Mouse (Mus musculus) heart, postnatal 0 days (tissue): ENCODE measurements around the gene Vegfd. TPM values are rescaled to one million over a fixed set of nuclear protein-coding genes. Genes with fewer than 3 reads are reported as not detected.

Experiments
- ATAC-seq: fragments of 200-750 bp; cut with Nextera tagmentation; 2 replicates; pipeline ENCODE4 v1.8.0; 2017; ENCODE audit warnings: low read depth, moderate number of reproducible peaks, moderate library complexity; ENCODE audit not compliant: insufficient read depth
- DNase-seq: peaks from one replicate; pipeline ENCODE4 v3.0.0-alpha.2; 2016; ENCODE audit warnings: low spot score
- H3K27ac ChIP-seq: fragments of 300-500 bp; sonication (generic); 2 replicates; pipeline ENCODE4 v1.5.1; 2014; ENCODE audit warnings: low read depth, mild to moderate bottlenecking
- H3K27me3 ChIP-seq: fragments of 300-500 bp; sonication (generic); 2 replicates; pipeline ENCODE4 v1.6.1; 2014; ENCODE audit warnings: low read length, mixed read lengths; ENCODE audit not compliant: control insufficient read depth, insufficient read depth
- H3K36me3 ChIP-seq: fragments of 300-500 bp; sonication (generic); replicated peaks from 2 replicates; pipeline ENCODE4 v1.6.1; 2014; ENCODE audit warnings: low read length, mixed read lengths; ENCODE audit not compliant: control insufficient read depth, insufficient read depth
- H3K4me1 ChIP-seq: fragments of 300-500 bp; sonication (generic); 2 replicates; pipeline ENCODE4 v1.6.1; 2014; ENCODE audit warnings: antibody characterized with exemption; ENCODE audit not compliant: control insufficient read depth, insufficient read depth
- H3K4me2 ChIP-seq: fragments of 300-500 bp; sonication (generic); 2 replicates; pipeline ENCODE4 v1.6.1; 2014; ENCODE audit warnings: low read depth, mild to moderate bottlenecking, low read length, moderate library complexity
- H3K4me3 ChIP-seq: fragments of 300-500 bp; sonication (generic); 2 replicates; pipeline ENCODE4 v1.5.1; 2014; ENCODE audit warnings: low read depth, low read length
- H3K9ac ChIP-seq: fragments of 300-500 bp; sonication (generic); replicated peaks from 2 replicates; pipeline ENCODE4 v1.6.1; 2014; ENCODE audit warnings: low read depth, low read length, mixed read lengths
- H3K9me3 ChIP-seq: fragments of 300-500 bp; sonication (generic); replicated peaks from 2 replicates; pipeline ENCODE4 v1.6.1; 2016; ENCODE audit warnings: low read length; ENCODE audit not compliant: control insufficient read depth
- CTCF ChIP-seq: IDR thresholded peaks from 2 replicates; pipeline ENCODE4 v1.5.1; 2016; ENCODE audit warnings: antibody characterized with exemption, control low read depth, low read depth
- EP300 ChIP-seq: IDR thresholded peaks from 2 replicates; pipeline ENCODE4 v1.6.1; 2016; ENCODE audit warnings: antibody characterized with exemption, low read depth
- WGBS: fragments of 180-500 bp; shearing (Covaris S2); extraction: QIAGEN DNeasy Blood & Tissue Kit; methylation state at CpG from one replicate; pipeline ENCODE4 v1.1.7; 2014; 5-methylcytosine and 5-hydroxymethylcytosine counted together
- polyA plus RNA-seq: library from polyadenylated mRNA; unstranded; fragments of >200 nt; fragmentation: Nextera tagmentation; extraction: Ambion mirVana; gene quantifications from 2 replicates; pipeline ENCODE4 v1.2.1, GENCODE M21; 2015
- total RNA-seq: library from RNA; depleted of rRNA; stranded (reverse); fragments of >200 nt; gene quantifications from 2 replicates; pipeline ENCODE4 v1.2.3, GENCODE M21; 2014; ENCODE audit warnings: low replicate concordance; rRNA removed

The Vegfd gene
- total and polyA plus RNA-seq, 2 experiments from 2014 or later, result 0.08 to 1.6 TPM

- Histone ChIP-seq H3K4me2 (no peak overlapping the region), H3K36me3 (no peaks in the 10 kb centered on the region), H3K27ac (peak overlapping the region; percentile 92), H3K4me3 (no peak overlapping the region), H3K27me3 (no peaks in the 10 kb centered on the region), H3K4me1 (no peaks in the 10 kb centered on the region), H3K9ac (no peak overlapping the region), H3K9me3 (no peaks in the 10 kb centered on the region)
- DNase-seq (no peak), ATAC-seq (no peak)
- TF ChIP-seq EP300 (no peak), CTCF (no peak)
- WGBS, result 66% methylated on average over 3 of the region's 3 CpGs
Observed at GRCm38 (mm10) chrX:164441306-164441705, 68.1 kb downstream of the Vegfd start.

- Histone ChIP-seq H3K4me3 (no peak overlapping the region), H3K4me1 (no peaks in the 10 kb centered on the region), H3K27me3 (no peaks in the 10 kb centered on the region), H3K9me3 (no peaks in the 10 kb centered on the region), H3K36me3 (no peaks in the 10 kb centered on the region), H3K9ac (no peak overlapping the region), H3K27ac (no peak overlapping the region), H3K4me2 (no peak overlapping the region)
- no peak for ATAC-seq
- TF ChIP-seq CTCF (no peak), EP300 (no peak)
- 82% methylated on average over 12 of the region's 12 CpGs for WGBS
- no peak for DNase-seq
Observed at GRCm38 (mm10) chrX:164445601-164446000, 72.4 kb downstream of the Vegfd start.

GRCm38 (mm10) chrX:164446106-164446551 is 73.0 kb downstream of the Vegfd start:
- DNase-seq, result no peak
- 75% methylated on average over 10 of the region's 10 CpGs for WGBS
- ATAC-seq, result no peak

GRCm38 (mm10) chrX:164446835-164447681 is 73.9 kb downstream of the Vegfd start:
- Histone ChIP-seq H3K4me3 (no peak overlapping the region), H3K27me3 (no peaks in the 10 kb centered on the region), H3K27ac (no peak overlapping the region), H3K4me1 (no peaks in the 10 kb centered on the region), H3K9ac (no peak overlapping the region), H3K4me2 (no peak overlapping the region), H3K36me3 (no peaks in the 10 kb centered on the region), H3K9me3 (no peaks in the 10 kb centered on the region)
- TF ChIP-seq CTCF (no peak), EP300 (no peak)
- ATAC-seq, result no peak
- WGBS, result 74% methylated on average over 9 of the region's 9 CpGs
- no peak for DNase-seq

More at GRCm38 (mm10) chrX:164446106-164446551, 73.0 kb downstream of the Vegfd start:
- Histone ChIP-seq H3K36me3 (no peaks in the 10 kb centered on the region), H3K9ac (no peak overlapping the region), H3K4me3 (no peak overlapping the region), H3K9me3 (no peaks in the 10 kb centered on the region), H3K4me1 (no peaks in the 10 kb centered on the region), H3K27ac (no peak overlapping the region), H3K27me3 (no peaks in the 10 kb centered on the region), H3K4me2 (no peak overlapping the region)
- TF ChIP-seq EP300 (no peak), CTCF (peak; percentile 23; the same call in 1 of the 2 replicates)

GRCm38 (mm10) chrX:164447682-164448071 is 74.5 kb downstream of the Vegfd start:
- ATAC-seq, result no peak
- no peaks in the 10 kb centered on the region for H3K36me3 ChIP-seq
- no peak for DNase-seq

GRCm38 (mm10) chrX:164449201-164449600 is 76.0 kb downstream of the Vegfd start:
- no peaks in the 10 kb centered on the region for H3K27me3 ChIP-seq
- ATAC-seq, result no peak
- H3K4me1 ChIP-seq, result no peaks in the 10 kb centered on the region
- H3K4me2 ChIP-seq, result no peak overlapping the region
- no peaks in the 10 kb centered on the region for H3K36me3 ChIP-seq
- no peaks in the 10 kb centered on the region for H3K9me3 ChIP-seq
- no peak overlapping the region for H3K9ac ChIP-seq
- TF ChIP-seq CTCF (peak; percentile 49), EP300 (no peak)
- WGBS, result 14% methylated on average over 3 of the region's 3 CpGs
- peak; percentile 65 for DNase-seq
- no peak overlapping the region for H3K27ac ChIP-seq
- H3K4me3 ChIP-seq, result no peak overlapping the region

More at GRCm38 (mm10) chrX:164447682-164448071, 74.5 kb downstream of the Vegfd start:
- Histone ChIP-seq H3K9ac (no peak overlapping the region), H3K4me3 (no peak overlapping the region), H3K9me3 (no peaks in the 10 kb centered on the region), H3K4me1 (no peaks in the 10 kb centered on the region), H3K27me3 (no peaks in the 10 kb centered on the region), H3K27ac (no peak overlapping the region), H3K4me2 (no peak overlapping the region)
- 70% methylated on average over 2 of the region's 2 CpGs for WGBS
- TF ChIP-seq CTCF, result no peak
- TF ChIP-seq EP300, result no peak

Other genes with a start within 250 kb of the Vegfd start
- 0.15 TPM in 1 of 2 replicates, not detected in the other for gene Ace2, start 234.0 kb upstream of the Vegfd start, total RNA-seq
- gene Ace2, start 234.0 kb upstream of the Vegfd start, polyA plus RNA-seq, result 0.31 and 0.44 TPM in 2 replicates
- 1.8 and 7.7 TPM in 2 replicates for gene Bmx, start 115.2 kb upstream of the Vegfd start, total RNA-seq
- gene Bmx, start 115.2 kb upstream of the Vegfd start, polyA plus RNA-seq, result 3.7 and 4.0 TPM in 2 replicates
- gene Pir, start 104.0 kb upstream of the Vegfd start, total RNA-seq, result not detected in 2 replicates
- gene Pir, start 104.0 kb upstream of the Vegfd start, polyA plus RNA-seq, result 4.5 and 6.9 TPM in 2 replicates
- 2.2 and 6.4 TPM in 2 replicates for gene Piga, start 46.4 kb downstream of the Vegfd start, total RNA-seq
- 2.7 TPM in 2 replicates for gene Piga, start 46.4 kb downstream of the Vegfd start, polyA plus RNA-seq
- 137 and 155 TPM in 2 replicates for gene Asb11, start 63.6 kb downstream of the Vegfd start, total RNA-seq
- gene Asb11, start 63.6 kb downstream of the Vegfd start, polyA plus RNA-seq, result 101 and 102 TPM in 2 replicates
- 0.84 TPM in 1 of 2 replicates, not detected in the other for gene Asb9, start 132.9 kb downstream of the Vegfd start, total RNA-seq
- gene Asb9, start 132.9 kb downstream of the Vegfd start, polyA plus RNA-seq, result not detected in 2 replicates